Mouse (Mus musculus): ENCODE measurements at regions not wholly inside any gene's neighbourhood (a gene's known extent, or its start where the extent isn't known, plus 50 kb on each side); places are given as distances from the start of the nearest gene placed in this dataset.
A peak's percentile ranks its signal among the peaks of the same experiment; 100 is the strongest.
"Not testable (repeated sequence)": the region's sequence is repeated elsewhere in the genome, so short reads cannot be mapped to it uniquely, and the experiment has no call there.

GRCm38 (mm10) chr12:39605289-39605688 lies 432.5 kb downstream of the Arl4a start:
- ATAC-seq (ENCODE audit: poor library complexity, severe bottlenecking): no peak

GRCm38 (mm10) chr12:39604723-39605122 lies 433.1 kb downstream of the Arl4a start:
- ATAC-seq (ENCODE audit: poor library complexity, severe bottlenecking): no peak

- no peak for ATAC-seq (ENCODE audit: poor library complexity, severe bottlenecking)
Observed at GRCm38 (mm10) chr12:39594726-39595125, 443.1 kb downstream of the Arl4a start.

GRCm38 (mm10) chr12:39593781-39594180 lies 444.0 kb downstream of the Arl4a start:
- ATAC-seq (ENCODE audit: poor library complexity, severe bottlenecking): not testable (repeated sequence)

- no peak for ATAC-seq (ENCODE audit: poor library complexity, severe bottlenecking)
Observed at GRCm38 (mm10) chr12:39587204-39587909, 450.5 kb downstream of the Arl4a start.

- no peak for ATAC-seq (ENCODE audit: poor library complexity, severe bottlenecking)
Observed at GRCm38 (mm10) chr12:39586163-39586562, 451.7 kb downstream of the Arl4a start.

GRCm38 (mm10) chr12:39577610-39578009 lies 460.2 kb downstream of the Arl4a start:
- no peak for ATAC-seq (ENCODE audit: poor library complexity, severe bottlenecking)

GRCm38 (mm10) chr12:39572802-39573201 lies 465.0 kb downstream of the Arl4a start:
- ATAC-seq (ENCODE audit: poor library complexity, severe bottlenecking): no peak

GRCm38 (mm10) chr12:39572147-39572546 lies 465.7 kb downstream of the Arl4a start:
- ATAC-seq (ENCODE audit: poor library complexity, severe bottlenecking): no peak

GRCm38 (mm10) chr12:39560734-39561446 lies 476.9 kb downstream of the Arl4a start:
- ATAC-seq (ENCODE audit: poor library complexity, severe bottlenecking): peak; percentile 24; the same call in 1 of the 2 replicates

GRCm38 (mm10) chr12:39558491-39558890 lies 479.3 kb downstream of the Arl4a start:
- ATAC-seq (ENCODE audit: poor library complexity, severe bottlenecking): no peak

GRCm38 (mm10) chr12:39536326-39536725 lies 501.5 kb downstream of the Arl4a start:
- ATAC-seq (ENCODE audit: poor library complexity, severe bottlenecking): no peak

- no peak for ATAC-seq (ENCODE audit: poor library complexity, severe bottlenecking)
Observed at GRCm38 (mm10) chr12:39528121-39528520, 509.7 kb downstream of the Arl4a start.

- ATAC-seq (ENCODE audit: poor library complexity, severe bottlenecking): no peak
Observed at GRCm38 (mm10) chr12:39527216-39527600, 510.6 kb downstream of the Arl4a start.

GRCm38 (mm10) chr12:39526535-39527215 lies 511.1 kb downstream of the Arl4a start:
- ATAC-seq (ENCODE audit: poor library complexity, severe bottlenecking): no peak

GRCm38 (mm10) chr12:39515690-39516089 lies 522.1 kb downstream of the Arl4a start:
- no peak for ATAC-seq (ENCODE audit: poor library complexity, severe bottlenecking)

GRCm38 (mm10) chr12:39510855-39511254 lies 527.0 kb downstream of the Arl4a start:
- ATAC-seq (ENCODE audit: poor library complexity, severe bottlenecking): no peak

- peak; percentile 84 for ATAC-seq (ENCODE audit: poor library complexity, severe bottlenecking)
Observed at GRCm38 (mm10) chr12:39510073-39510812, 527.6 kb downstream of the Arl4a start.

GRCm38 (mm10) chr12:39496203-39496602 lies 541.6 kb downstream of the Arl4a start:
- ATAC-seq (ENCODE audit: poor library complexity, severe bottlenecking): no peak

GRCm38 (mm10) chr12:39493578-39494218 lies 544.1 kb downstream of the Arl4a start:
- ATAC-seq (ENCODE audit: poor library complexity, severe bottlenecking): no peak

- no peak for ATAC-seq (ENCODE audit: poor library complexity, severe bottlenecking)
Observed at GRCm38 (mm10) chr12:39493114-39493513, 544.7 kb downstream of the Arl4a start.
